Mouse (Mus musculus) megakaryocyte, adult 5-6 weeks (primary cell): ENCODE measurements around the gene Ralgds. TPM values are rescaled to one million over a fixed set of nuclear protein-coding genes. Genes with fewer than 3 reads are reported as not detected.
"Not testable (repeated sequence)": the region's sequence is repeated elsewhere in the genome, so short reads cannot be mapped to it uniquely, and the experiment has no call there.

Source experiments
- ATAC-seq: 2 replicates; pipeline ENCODE4 v1.8.0; 2016; ENCODE audit warnings: mild to moderate bottlenecking, inconsistent platforms; ENCODE audit not compliant: poor library complexity, severe bottlenecking
- total RNA-seq, 2 experiments: library from RNA; stranded (forward) in 1 of 2; stranded (reverse) in 1 of 2; fragments of 153-499, 151-499 nt in 1 of 2; fragments of 221-1000, 200-1000 nt in 1 of 2; gene quantifications; 2 replicates each; pipeline versions ENCODE4 v1.2.3 to v1.2.4; 2015 to 2017

Ralgds gene
- total RNA-seq, 2 experiments from 2014 or later = 1.4 to 2.1 TPM

GRCm38 (mm10) chr2:28504676-28505075 is 8.2 kb upstream of the Ralgds start:
- ATAC-seq = no peak

GRCm38 (mm10) chr2:28505795-28506194 is 7.1 kb upstream of the Ralgds start, which contains the start of gene Gm10134:
Gene Gm10134 (plus strand): TSS chr2:28506095.
- ATAC-seq = no peak

GRCm38 (mm10) chr2:28506291-28506690 is 6.6 kb upstream of the Ralgds start:
- no peak for ATAC-seq

GRCm38 (mm10) chr2:28511600-28511999 is 1.3 kb upstream of the Ralgds start:
- ATAC-seq = not testable (repeated sequence)

GRCm38 (mm10) chr2:28513431-28514370 is 776 bp downstream of the Ralgds start:
- ATAC-seq = no peak

GRCm38 (mm10) chr2:28514489-28514888 is 1.6 kb downstream of the Ralgds start:
- peak; percentile 46 for ATAC-seq

GRCm38 (mm10) chr2:28517206-28517909 is 4.4 kb downstream of the Ralgds start:
- ATAC-seq = peak; percentile 62

GRCm38 (mm10) chr2:28518231-28518630 is 5.3 kb downstream of the Ralgds start:
- no peak for ATAC-seq

GRCm38 (mm10) chr2:28520581-28520980 is 7.7 kb downstream of the Ralgds start:
- no peak for ATAC-seq

- ATAC-seq = no peak
These were observed 8.7 kb downstream of the Ralgds start for GRCm38 (mm10) chr2:28521571-28522151.

GRCm38 (mm10) chr2:28522166-28522565 is 9.2 kb downstream of the Ralgds start:
- ATAC-seq = no peak

GRCm38 (mm10) chr2:28523643-28524117 is 10.8 kb downstream of the Ralgds start:
- peak; percentile 31 for ATAC-seq

GRCm38 (mm10) chr2:28524406-28524805 is 11.5 kb downstream of the Ralgds start:
- ATAC-seq = no peak

- ATAC-seq = peak; percentile 41
These were observed 12.5 kb downstream of the Ralgds start for GRCm38 (mm10) chr2:28525219-28525942.

- peak; percentile 73 for ATAC-seq
These were observed 13.3 kb downstream of the Ralgds start for GRCm38 (mm10) chr2:28525943-28526876.

GRCm38 (mm10) chr2:28527436-28528353 is 14.8 kb downstream of the Ralgds start:
- no peak for ATAC-seq

GRCm38 (mm10) chr2:28528354-28528730 is 15.4 kb downstream of the Ralgds start:
- no peak for ATAC-seq

GRCm38 (mm10) chr2:28529856-28530255 is 16.9 kb downstream of the Ralgds start:
- no peak for ATAC-seq
